Mouse (Mus musculus): ENCODE results near the gene Tlx3. TPM values are rescaled to one million over a fixed set of nuclear protein-coding genes. Genes with fewer than 3 reads are reported as not detected.

Tlx3 gene
- 0.32 TPM for polyA plus RNA-seq (2021)

DNA sequence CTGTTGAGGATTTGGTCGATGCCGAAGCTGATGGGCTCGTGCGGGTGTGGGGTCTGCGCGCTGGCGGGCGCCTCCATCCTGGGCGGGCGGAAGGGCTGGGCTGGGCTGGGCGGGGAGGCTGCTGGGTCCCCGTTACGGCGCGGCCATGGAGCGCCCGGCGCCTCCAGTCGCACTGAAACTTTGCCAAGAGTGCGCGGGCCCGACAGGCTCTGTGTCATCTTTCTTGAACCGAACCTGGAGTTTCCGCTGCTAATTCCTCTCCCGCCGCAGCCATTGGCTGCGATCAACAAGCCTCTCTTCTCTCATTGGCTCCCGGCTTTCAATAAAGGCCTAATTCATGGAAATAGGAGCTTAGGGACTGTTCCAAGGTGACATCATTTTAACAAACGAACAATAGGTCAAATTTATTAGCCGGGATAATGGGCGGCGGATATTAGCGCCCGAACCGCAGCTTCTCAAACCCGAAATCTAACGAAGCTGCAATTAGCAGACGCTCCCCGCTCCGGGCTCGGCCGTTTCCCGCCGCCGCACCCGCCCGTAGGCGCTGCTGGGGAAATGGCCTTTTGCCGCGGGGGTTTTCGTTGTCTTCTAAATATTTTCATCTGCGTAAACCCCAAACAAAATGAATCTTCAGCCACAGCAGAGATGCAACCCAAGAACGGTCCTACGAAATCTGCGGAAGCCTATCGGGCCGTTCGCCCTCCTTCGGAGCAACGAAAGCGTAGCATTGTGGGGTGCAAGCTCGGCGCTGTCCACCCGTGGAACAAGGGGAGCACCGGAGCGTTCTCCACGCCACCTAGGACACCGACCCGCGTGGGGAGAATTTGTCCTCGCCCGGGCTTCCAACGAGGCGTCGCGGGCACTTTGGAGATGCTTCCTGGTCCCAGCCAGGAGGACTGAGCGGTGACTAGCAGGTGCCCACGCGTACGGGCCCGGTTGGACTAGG is at the start of gene Tlx3:
Gene Tlx3, minus strand, starts transcription at position 207 of the 946 bp plus-strand sequence.
- CTCF ChIA-PET, result no interaction called here
- POLR2A ChIA-PET, result no interaction called here
- no peak for DNase-seq (ENCODE audit: low read depth, low spot score)
- H3K27me3 ChIP-seq, result peaks cover 19% of the 10 kb centered on the region
- ATAC-seq, result no peak
- no peak for TF ChIP-seq CTCF (IDR thresholded peaks at IDR 0.05)
- in situ Hi-C loops (cut with MboI; ENCODE audit: low pct_unique_long_range_greater_than_20kb), result no loop called here

- ATAC-seq (no peak), DNase-seq (ENCODE audit: low read depth, low spot score) (no peak)
- ChIA-PET CTCF (interaction anchor here (1.5 kb wide), 1 partner anchor 11 kb away, joined by 5 read pairs; no protein-coding TSS in a partner anchor), POLR2A (no interaction called here)
- TF ChIP-seq CTCF (IDR thresholded peaks at IDR 0.05), result no peak
- in situ Hi-C loops (cut with MboI; ENCODE audit: low pct_unique_long_range_greater_than_20kb), result no loop called here
- no peaks in the 10 kb centered on the region for H3K27me3 ChIP-seq
Observed at GRCm38 (mm10) chr11:33240295-33240694, 36.9 kb upstream of the Tlx3 start.

DNA sequence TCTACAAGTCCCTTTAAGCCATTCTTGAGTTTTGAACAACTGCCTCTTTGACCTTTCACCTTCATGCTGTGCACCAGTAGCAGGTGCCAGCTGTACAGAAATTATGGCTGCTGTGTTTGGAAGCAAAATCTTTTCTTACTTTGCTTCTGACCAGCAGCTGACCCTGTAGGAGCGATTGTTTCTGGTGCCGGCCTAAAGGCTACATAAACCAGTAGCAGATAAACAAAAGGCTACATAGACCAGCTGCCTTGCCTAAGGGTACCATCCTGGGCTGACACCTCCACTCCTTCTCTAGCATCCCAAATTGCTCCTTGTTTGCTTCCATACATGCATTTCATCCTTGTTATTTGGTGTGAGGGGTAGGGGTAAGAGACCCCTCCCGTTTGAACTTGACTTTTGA is 30.7 kb upstream of the Tlx3 start:
- DNase-seq (ENCODE audit: low read depth, low spot score) (no peak), ATAC-seq (no peak)
- in situ Hi-C loops (cut with MboI; ENCODE audit: low pct_unique_long_range_greater_than_20kb), result no loop called here
- TF ChIP-seq CTCF (IDR thresholded peaks at IDR 0.05), result no peak
- POLR2A ChIA-PET, result no interaction called here
- CTCF ChIA-PET, result no interaction called here
- H3K27me3 ChIP-seq, result no peaks in the 10 kb centered on the region

DNA sequence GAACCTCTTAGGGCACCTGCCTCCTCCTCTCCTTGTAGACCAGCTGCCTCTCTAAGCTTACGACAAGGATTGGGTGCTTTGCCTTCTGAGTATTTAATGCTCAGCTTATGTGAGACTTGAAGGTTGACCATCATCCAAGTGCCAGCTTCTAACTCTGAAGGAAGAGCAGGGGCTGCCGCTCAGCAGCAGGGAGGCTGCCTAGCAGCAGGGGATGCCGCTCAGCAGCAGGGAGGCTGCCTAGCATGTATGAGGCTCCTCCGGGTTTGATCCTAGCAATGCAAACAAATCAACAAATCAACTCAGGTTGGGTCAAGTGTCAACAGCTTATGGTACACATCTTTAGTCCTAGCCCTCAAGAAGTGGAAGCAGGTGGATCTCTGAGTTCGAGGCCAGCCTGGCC is 28.7 kb upstream of the Tlx3 start:
- ChIA-PET CTCF (interaction anchor here (0.8 kb wide), 1 partner anchor 11 kb away, joined by 3 read pairs; no protein-coding TSS in a partner anchor), POLR2A (no interaction called here)
- no peak for TF ChIP-seq CTCF (IDR thresholded peaks at IDR 0.05)
- no peaks in the 10 kb centered on the region for H3K27me3 ChIP-seq
- ATAC-seq, result no peak
- in situ Hi-C loops (cut with MboI; ENCODE audit: low pct_unique_long_range_greater_than_20kb), result no loop called here
- DNase-seq (ENCODE audit: low read depth, low spot score), result no peak

DNA sequence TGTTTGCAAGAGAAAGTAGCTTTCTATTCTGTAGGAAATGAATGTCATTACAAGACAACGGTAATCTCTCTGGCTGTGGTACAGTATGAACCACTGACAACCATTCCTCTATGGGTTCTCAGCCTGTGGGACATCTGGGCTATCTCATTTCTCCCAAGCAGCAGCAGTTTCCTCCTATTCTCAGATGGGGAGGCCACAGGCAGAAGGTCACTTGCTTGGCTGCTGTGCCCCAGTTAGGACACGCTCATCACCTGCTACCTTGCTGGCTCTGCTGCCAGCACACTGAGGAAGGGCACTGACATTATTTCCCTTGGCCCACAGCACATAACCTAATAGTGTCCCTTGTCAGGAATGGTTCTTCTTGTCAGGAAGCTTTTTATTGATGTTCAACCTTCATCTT is 24.8 kb upstream of the Tlx3 start:
- ATAC-seq, result no peak
- TF ChIP-seq CTCF (IDR thresholded peaks at IDR 0.05), result no peak
- CTCF ChIA-PET, result interaction anchor here (0.9 to 2.4 kb wide), 3 partner anchors 10 to 13 kb away, joined by 3 to 5 read pairs (median 3); no protein-coding TSS in a partner anchor
- no peak for DNase-seq (ENCODE audit: low read depth, low spot score)
- in situ Hi-C loops (cut with MboI; ENCODE audit: low pct_unique_long_range_greater_than_20kb), result no loop called here
- POLR2A ChIA-PET, result no interaction called here
- H3K27me3 ChIP-seq, result no peaks in the 10 kb centered on the region

GRCm38 (mm10) chr11:33226516-33226915 is 23.1 kb upstream of the Tlx3 start:
- CTCF ChIA-PET, result no interaction called here
- DNase-seq (ENCODE audit: low read depth, low spot score) (no peak), ATAC-seq (no peak)
- POLR2A ChIA-PET, result no interaction called here
- TF ChIP-seq CTCF (IDR thresholded peaks at IDR 0.05), result no peak
- H3K27me3 ChIP-seq, result no peaks in the 10 kb centered on the region
- in situ Hi-C loops (cut with MboI; ENCODE audit: low pct_unique_long_range_greater_than_20kb), result no loop called here

- H3K27me3 ChIP-seq, result no peaks in the 10 kb centered on the region
- ATAC-seq, result no peak
- POLR2A ChIA-PET, result no interaction called here
- CTCF ChIA-PET, result interaction anchor here (1.1 kb wide), 1 partner anchor 45 kb away, joined by 3 read pairs; no protein-coding TSS in a partner anchor
- in situ Hi-C loops (cut with MboI; ENCODE audit: low pct_unique_long_range_greater_than_20kb), result no loop called here
- DNase-seq (ENCODE audit: low read depth, low spot score), result no peak
- TF ChIP-seq CTCF (IDR thresholded peaks at IDR 0.05), result no peak
Observed at GRCm38 (mm10) chr11:33221566-33222365, 18.4 kb upstream of the Tlx3 start.

DNA sequence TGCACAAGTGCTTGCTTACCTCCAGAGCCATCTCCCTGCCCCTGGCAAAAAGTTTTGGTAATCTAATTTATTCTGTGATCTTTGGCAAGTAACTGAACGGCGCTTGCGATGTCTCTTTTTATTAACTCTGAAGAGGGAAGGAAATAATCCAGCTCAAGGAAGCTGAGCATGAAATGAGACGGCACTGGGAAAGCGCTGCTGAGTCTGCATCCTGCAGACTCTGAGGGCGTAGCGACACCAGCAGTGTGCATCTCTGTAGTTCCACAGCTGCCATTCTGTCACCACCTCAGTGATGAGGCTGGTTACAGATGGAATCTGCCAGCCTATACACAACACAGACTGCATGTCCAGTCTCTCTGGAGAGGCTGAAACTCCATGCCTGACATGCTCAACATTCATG is 17.4 kb upstream of the Tlx3 start:
- CTCF ChIA-PET, result no interaction called here
- DNase-seq (ENCODE audit: low read depth, low spot score) (no peak), ATAC-seq (no peak)
- no peak for TF ChIP-seq CTCF (IDR thresholded peaks at IDR 0.05)
- H3K27me3 ChIP-seq, result no peaks in the 10 kb centered on the region
- POLR2A ChIA-PET, result no interaction called here
- in situ Hi-C loops (cut with MboI; ENCODE audit: low pct_unique_long_range_greater_than_20kb), result no loop called here

- POLR2A ChIA-PET, result no interaction called here
- H3K27me3 ChIP-seq, result no peaks in the 10 kb centered on the region
- ATAC-seq (peak; percentile 85), DNase-seq (ENCODE audit: low read depth, low spot score) (peak; percentile 47)
- CTCF ChIA-PET, result interaction anchor here (0.9 kb wide), 1 partner anchor 11 kb away, joined by 3 read pairs; no protein-coding TSS in a partner anchor
- in situ Hi-C loops (cut with MboI; ENCODE audit: low pct_unique_long_range_greater_than_20kb), result no loop called here
- TF ChIP-seq CTCF (IDR thresholded peaks at IDR 0.05), result no peak
Observed at GRCm38 (mm10) chr11:33217384-33218079, 14.1 kb upstream of the Tlx3 start.

- ChIA-PET CTCF (no interaction called here), POLR2A (interaction anchor here (0.9 kb wide), 1 partner anchor 14 kb away, joined by 3 read pairs; no protein-coding TSS in a partner anchor)
- peaks cover under 1% of the 10 kb centered on the region for H3K27me3 ChIP-seq
- ATAC-seq, result no peak
- in situ Hi-C loops (cut with MboI; ENCODE audit: low pct_unique_long_range_greater_than_20kb), result no loop called here
- TF ChIP-seq CTCF (IDR thresholded peaks at IDR 0.05), result no peak
- DNase-seq (ENCODE audit: low read depth, low spot score), result no peak
Observed at GRCm38 (mm10) chr11:33207411-33207810, 4.0 kb upstream of the Tlx3 start.
